9 mouse cellular contexts compared by ENCODE assay signal in the genomic region with DNA sequence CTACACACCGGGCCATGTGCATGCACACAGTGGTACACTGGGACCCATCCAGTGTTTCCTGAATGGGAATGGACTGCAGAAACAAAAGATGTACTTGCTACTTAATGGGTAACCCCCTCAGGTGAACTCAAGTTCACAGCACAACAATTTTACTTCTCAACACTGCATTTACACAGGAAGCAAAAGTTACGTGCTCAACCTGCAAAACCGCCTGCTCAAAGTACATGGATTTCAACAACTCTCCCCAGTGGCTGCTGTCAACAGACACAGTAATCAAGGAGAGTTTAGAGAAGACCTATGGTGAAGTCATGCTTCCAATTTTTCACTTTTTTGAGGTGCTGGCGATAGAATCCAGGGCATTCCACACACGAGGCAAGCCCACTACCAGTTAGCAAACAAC. TPM values are rescaled to one million over a fixed set of nuclear protein-coding genes. Genes with fewer than 3 reads are reported as not detected.
A peak's percentile ranks its signal among the peaks of the same experiment; 100 is the strongest.
DNase-seq lines count a peak whose midpoint lies in the region; ATAC-seq and TF ChIP-seq lines count a peak whose summit lies in the region.
"Had no signal": no experiment of that assay in that cellular context is flagged by ENCODE, and none has a peak within 500 bp of the region (broad histone marks: within the 10 kb centered on the region; RNA-seq: fewer than 3 reads in every experiment).

No protein-coding gene starts in this region.

- H3K9ac ChIP-seq in embryonic facial prominence, embryonic 15.5 days: no peak overlapping the region
- H3K9ac ChIP-seq in limb, embryonic 11.5 days (ENCODE audit: low read length): no peak overlapping the region
- H3K9ac ChIP-seq in neural tube, embryonic 14.5 days (replicated peaks; ENCODE audit: low read depth, low read length): no peak overlapping the region

- no peak for ATAC-seq in embryonic facial prominence, embryonic 15.5 days (ENCODE audit: insufficient number of reproducible peaks, low FRiP score, low TSS enrichment, low read depth)
- ATAC-seq in limb, embryonic 11.5 days (ENCODE audit: insufficient number of reproducible peaks, low FRiP score, low TSS enrichment, low read depth): no peak
- no peak for ATAC-seq in neural tube, embryonic 14.5 days (ENCODE audit: low read depth)

- peak overlapping the region; percentile 84 for H3K4me3 ChIP-seq in layer of hippocampus, adult 2 months
- H3K4me3 ChIP-seq in embryonic facial prominence, embryonic 15.5 days (replicated peaks): peak overlapping the region; percentile 64; the same call in 1 of the 2 replicates
- no peak overlapping the region for H3K4me3 ChIP-seq in limb, embryonic 11.5 days (ENCODE audit: low read depth, low read length)
- no peak overlapping the region for H3K4me3 ChIP-seq in neural tube, embryonic 14.5 days (ENCODE audit: low read depth, low read length)

- DNase-seq in layer of hippocampus, adult 2 months (ENCODE audit: low spot score in 2 of 2): no peak
- no peak for DNase-seq in layer of hippocampus, adult 9-11 months
- no peak for DNase-seq in limb, embryonic 11.5 days (ENCODE audit: low spot score)
- DNase-seq in left cerebral cortex, adult 11 months (ENCODE audit: low spot score): no peak
- DNase-seq in right cerebral cortex, adult 2 months (ENCODE audit: low spot score in 2 of 2): no peak
- DNase-seq in spleen, adult 18-20 months: no peak
- DNase-seq: lung, postnatal 36 days had no signal

- TF ChIP-seq CTCF in layer of hippocampus, adult 2 months (conservative IDR thresholded peaks at IDR 0.05): no peak

- WGBS in embryonic facial prominence, embryonic 15.5 days: 48% methylated on average over 5 of the region's 5 CpGs
- WGBS in limb, embryonic 11.5 days: 67% methylated on average over 5 of the region's 5 CpGs
- WGBS in neural tube, embryonic 14.5 days: 63% methylated on average over 5 of the region's 5 CpGs

- H3K9me3 ChIP-seq in embryonic facial prominence, embryonic 15.5 days (replicated peaks): no peaks in the 10 kb centered on the region
- no peaks in the 10 kb centered on the region for H3K9me3 ChIP-seq in limb, embryonic 11.5 days (ENCODE audit: control insufficient read depth, low read length)
- no peaks in the 10 kb centered on the region for H3K9me3 ChIP-seq in neural tube, embryonic 14.5 days (ENCODE audit: control insufficient read depth, low read length)

- no peak overlapping the region for H3K27ac ChIP-seq in layer of hippocampus, adult 2 months
- no peak overlapping the region for H3K27ac ChIP-seq in embryonic facial prominence, embryonic 15.5 days (replicated peaks)
- no peak overlapping the region for H3K27ac ChIP-seq in limb, embryonic 11.5 days (replicated peaks; ENCODE audit: low read depth, low read length)
- H3K27ac ChIP-seq in neural tube, embryonic 14.5 days (ENCODE audit: low read depth, low read length): no peak overlapping the region

- peaks cover 20% of the 10 kb centered on the region for H3K4me1 ChIP-seq in embryonic facial prominence, embryonic 15.5 days
- H3K4me1 ChIP-seq in limb, embryonic 11.5 days (ENCODE audit: control insufficient read depth, insufficient read depth, low read length): peaks cover 6% of the 10 kb centered on the region; the same call in 1 of the 2 replicates
- H3K4me1 ChIP-seq in neural tube, embryonic 14.5 days (ENCODE audit: control insufficient read depth, insufficient read depth, low read length): peaks cover 20% of the 10 kb centered on the region

- no peaks in the 10 kb centered on the region for H3K27me3 ChIP-seq in embryonic facial prominence, embryonic 15.5 days
- H3K27me3 ChIP-seq in limb, embryonic 11.5 days (ENCODE audit: control insufficient read depth, insufficient read depth, low read length): no peaks in the 10 kb centered on the region
- H3K27me3 ChIP-seq in neural tube, embryonic 14.5 days (ENCODE audit: control insufficient read depth, insufficient read depth, low read length): no peaks in the 10 kb centered on the region

- peaks cover 12% of the 10 kb centered on the region for H3K36me3 ChIP-seq in embryonic facial prominence, embryonic 15.5 days
- no peaks in the 10 kb centered on the region; the same call in 1 of the 2 replicates for H3K36me3 ChIP-seq in limb, embryonic 11.5 days (ENCODE audit: control insufficient read depth, insufficient read depth, low read length)
- peaks cover 7% of the 10 kb centered on the region for H3K36me3 ChIP-seq in neural tube, embryonic 14.5 days (ENCODE audit: control insufficient read depth, insufficient read depth, low read length)

- H3K4me2 ChIP-seq in embryonic facial prominence, embryonic 15.5 days (replicated peaks): peak overlapping the region; percentile 63
- peak overlapping the region; percentile 22; the same call in 1 of the 2 replicates for H3K4me2 ChIP-seq in limb, embryonic 11.5 days (ENCODE audit: low read depth, severe bottlenecking)
- peak overlapping the region; percentile 25; the same call in 1 of the 2 replicates for H3K4me2 ChIP-seq in neural tube, embryonic 14.5 days (ENCODE audit: low read depth, low read length)

RNA-seq across cellular contexts. Expression of gene Nudt21, which starts 1.6 kb away (rescaled TPM):
- 10 to 100 TPM; 53.3 to 56.6 TPM for total RNA-seq in layer of hippocampus, adult 2 months (2021)
- 95.0 and 103 TPM in 2 replicates for polyA plus RNA-seq in embryonic facial prominence, embryonic 15.5 days (2015; fragmentation: Nextera tagmentation; extraction: Ambion mirVana)
- 154 and 162 TPM in 2 replicates for polyA plus RNA-seq in limb, embryonic 11.5 days (2014; fragmentation: Nextera tagmentation; extraction: Ambion mirVana)
- 83.3 and 89.7 TPM in 2 replicates for polyA plus RNA-seq in neural tube, embryonic 14.5 days (2014; fragmentation: Nextera tagmentation; extraction: Ambion mirVana)

RNA-seq across cellular contexts. Expression of gene Ogfod1, which starts 1.8 kb away (rescaled TPM):
- 100 to 1,000 TPM; 108 to 110 TPM for total RNA-seq in layer of hippocampus, adult 2 months (2021)
- polyA plus RNA-seq in embryonic facial prominence, embryonic 15.5 days (2015; fragmentation: Nextera tagmentation; extraction: Ambion mirVana): 12.4 and 16.1 TPM in 2 replicates
- polyA plus RNA-seq in limb, embryonic 11.5 days (2014; fragmentation: Nextera tagmentation; extraction: Ambion mirVana): 14.4 and 14.6 TPM in 2 replicates
- 16.4 and 18.7 TPM in 2 replicates for polyA plus RNA-seq in neural tube, embryonic 14.5 days (2014; fragmentation: Nextera tagmentation; extraction: Ambion mirVana)

RNA-seq across cellular contexts. Expression of gene Amfr, which starts 22.6 kb away (rescaled TPM):
- total RNA-seq in layer of hippocampus, adult 2 months (2021): 100 to 1,000 TPM; 122 to 128 TPM
- 49.3 and 49.8 TPM in 2 replicates for polyA plus RNA-seq in embryonic facial prominence, embryonic 15.5 days (2015; fragmentation: Nextera tagmentation; extraction: Ambion mirVana)
- 37.3 and 44.9 TPM in 2 replicates for polyA plus RNA-seq in limb, embryonic 11.5 days (2014; fragmentation: Nextera tagmentation; extraction: Ambion mirVana)
- polyA plus RNA-seq in neural tube, embryonic 14.5 days (2014; fragmentation: Nextera tagmentation; extraction: Ambion mirVana): 76.7 and 86.8 TPM in 2 replicates

Comparison
In these comparisons a context has a peak if more than half of its experiments do, and no peak if none do; other contexts are left out.
1. H3K4me3 ChIP-seq: peak in layer of hippocampus, adult 2 months (single experiment) and embryonic facial prominence, embryonic 15.5 days (single experiment); none in limb, embryonic 11.5 days (single experiment) and neural tube, embryonic 14.5 days (single experiment).
2. Peak in every context shown above with its lines, with median percentiles within 50 percentile points of each other: H3K4me2 ChIP-seq.